Mouse (Mus musculus) urinary bladder, postnatal 25 days (tissue): ENCODE data around the gene Micu1.

ENCODE experiments used
- DNase-seq: peaks from one replicate; pipeline ENCODE4 v3.0.0; 2022; ENCODE audit warnings: low spot score

Gene Micu1

GRCm38 (mm10) chr10:59777246-59777645 is 75.0 kb downstream of the Micu1 start:
- DNase-seq = no peak

- no peak for DNase-seq
These were observed 75.9 kb downstream of the Micu1 start for GRCm38 (mm10) chr10:59778137-59778710.

GRCm38 (mm10) chr10:59780698-59781097 is 78.4 kb downstream of the Micu1 start:
- DNase-seq = no peak

GRCm38 (mm10) chr10:59781205-59781931 is 79.1 kb downstream of the Micu1 start:
- DNase-seq = no peak

GRCm38 (mm10) chr10:59784731-59785685 is 82.7 kb downstream of the Micu1 start:
- DNase-seq = no peak

GRCm38 (mm10) chr10:59786289-59786688 is 84.0 kb downstream of the Micu1 start:
- no peak for DNase-seq

- no peak for DNase-seq
These were observed 85.0 kb downstream of the Micu1 start for GRCm38 (mm10) chr10:59787140-59787800.

- no peak for DNase-seq
These were observed 85.6 kb downstream of the Micu1 start for GRCm38 (mm10) chr10:59787870-59788269.

- no peak for DNase-seq
These were observed 88.1 kb downstream of the Micu1 start for GRCm38 (mm10) chr10:59790291-59790929.

- no peak for DNase-seq
These were observed 89.6 kb downstream of the Micu1 start for GRCm38 (mm10) chr10:59791896-59792295.

GRCm38 (mm10) chr10:59792575-59793176 is 90.4 kb downstream of the Micu1 start:
- no peak for DNase-seq

GRCm38 (mm10) chr10:59793454-59793853 is 91.2 kb downstream of the Micu1 start:
- DNase-seq = no peak

GRCm38 (mm10) chr10:59795085-59795484 is 92.8 kb downstream of the Micu1 start:
- DNase-seq = no peak

- DNase-seq = no peak
These were observed 93.6 kb downstream of the Micu1 start for GRCm38 (mm10) chr10:59795902-59796301.

GRCm38 (mm10) chr10:59798371-59798770 is 96.1 kb downstream of the Micu1 start:
- DNase-seq = no peak

GRCm38 (mm10) chr10:59799303-59800044 is 97.2 kb downstream of the Micu1 start:
- DNase-seq = no peak

- no peak for DNase-seq
These were observed 97.9 kb downstream of the Micu1 start for GRCm38 (mm10) chr10:59800159-59800558.

GRCm38 (mm10) chr10:59800826-59801501 is 98.7 kb downstream of the Micu1 start:
- no peak for DNase-seq

GRCm38 (mm10) chr10:59808677-59809076 is 106.4 kb downstream of the Micu1 start:
- DNase-seq = no peak
